Mouse (Mus musculus) megakaryocyte, embryonic 14.5 days (primary cell): ENCODE data around the gene Teddm2. TPM values are rescaled to one million over a fixed set of nuclear protein-coding genes. Genes with fewer than 3 reads are reported as not detected.

Experiments
- H3K27me3 ChIP-seq: replicated peaks from 2 replicates; pipeline ENCODE3; 2012; ENCODE audit warnings: inconsistent platforms
- H3K36me3 ChIP-seq: replicated peaks from 2 replicates; pipeline ENCODE3; 2012; ENCODE audit warnings: low read length, inconsistent platforms, mixed read lengths
- H3K4me1 ChIP-seq: 2 replicates; pipeline ENCODE4 v1.6.1; 2012; ENCODE audit warnings: inconsistent platforms
- H3K4me3 ChIP-seq: replicated peaks from 2 replicates; pipeline ENCODE3; 2012; ENCODE audit warnings: moderate library complexity, mild to moderate bottlenecking, inconsistent platforms
- H3K9me3 ChIP-seq: 2 replicates; pipeline ENCODE4 v1.6.1; 2012; ENCODE audit warnings: inconsistent platforms
- FLI1 ChIP-seq: IDR thresholded peaks from 2 replicates; pipeline ENCODE4 v1.6.1; 2012; ENCODE audit warnings: low read length, inconsistent platforms, mixed read lengths
- GATA1 ChIP-seq: IDR thresholded peaks from 3 replicates; pipeline ENCODE4 v1.6.1; 2012; ENCODE audit warnings: mixed read lengths, low read length, inconsistent platforms, borderline replicate concordance
- polyA plus RNA-seq: library from polyadenylated mRNA; stranded (reverse); fragments of >175 nt; gene quantifications from 2 replicates; pipeline ENCODE4 v1.2.3, GENCODE M21; 2012; ENCODE audit warnings: low replicate concordance; ENCODE audit not compliant: insufficient read depth

The Teddm2 gene
- polyA plus RNA-seq, 1 experiment = 0.59 TPM

DNA sequence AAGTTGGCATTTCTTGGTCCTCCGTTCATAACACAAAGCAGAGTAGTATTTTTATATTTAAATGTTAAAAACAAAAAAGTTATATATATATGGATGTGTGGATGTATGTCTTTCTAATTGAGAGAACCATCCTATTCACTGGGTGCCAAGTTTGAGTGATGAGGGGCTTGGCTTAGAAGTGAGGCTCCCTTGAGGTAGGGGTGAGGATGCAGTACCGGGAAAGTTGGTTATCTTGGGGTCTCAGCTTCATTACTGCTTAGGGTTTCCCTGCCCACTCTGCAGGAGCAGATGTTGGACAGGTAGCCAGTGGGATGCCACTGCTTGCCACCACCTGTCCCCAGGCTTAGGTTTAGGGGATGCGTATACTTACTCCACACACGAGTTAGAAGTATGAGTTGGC, 8.7 kb upstream of the Teddm2 start:
- Histone ChIP-seq H3K36me3 (peaks cover 68% of the 10 kb centered on the region), H3K27me3 (no peaks in the 10 kb centered on the region), H3K4me1 (peaks cover 4% of the 10 kb centered on the region; the same call in 1 of the 2 replicates), H3K9me3 (no peaks in the 10 kb centered on the region), H3K4me3 (no peak overlapping the region)
- no peak for TF ChIP-seq GATA1
- TF ChIP-seq FLI1 = no peak

DNA sequence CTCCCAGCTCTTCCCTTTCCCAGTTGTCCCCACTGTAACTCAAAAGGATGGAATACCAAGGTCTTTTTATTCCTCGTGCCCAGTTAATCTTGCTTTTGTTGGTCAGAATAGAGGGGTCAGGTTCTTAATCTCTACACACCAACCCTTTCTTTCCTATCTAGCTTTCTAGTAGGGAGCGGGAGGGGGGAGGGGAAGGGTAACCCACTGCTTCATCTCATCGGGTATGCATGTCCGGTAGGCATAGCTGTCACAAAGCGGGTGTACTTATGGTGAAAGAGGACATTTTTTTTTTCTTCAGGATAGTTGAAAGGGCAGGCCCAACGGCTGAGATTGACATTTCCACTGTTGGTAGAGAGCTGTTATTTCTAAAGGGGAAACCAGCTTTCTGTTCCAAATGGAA, 8.2 kb upstream of the Teddm2 start:
- peaks cover 4% of the 10 kb centered on the region; the same call in 1 of the 2 replicates for H3K4me1 ChIP-seq
- H3K36me3 ChIP-seq = peaks cover 73% of the 10 kb centered on the region
- no peaks in the 10 kb centered on the region for H3K27me3 ChIP-seq
- no peak for TF ChIP-seq GATA1
- TF ChIP-seq FLI1 = no peak
- H3K4me3 ChIP-seq = no peak overlapping the region
- H3K9me3 ChIP-seq = no peaks in the 10 kb centered on the region

DNA sequence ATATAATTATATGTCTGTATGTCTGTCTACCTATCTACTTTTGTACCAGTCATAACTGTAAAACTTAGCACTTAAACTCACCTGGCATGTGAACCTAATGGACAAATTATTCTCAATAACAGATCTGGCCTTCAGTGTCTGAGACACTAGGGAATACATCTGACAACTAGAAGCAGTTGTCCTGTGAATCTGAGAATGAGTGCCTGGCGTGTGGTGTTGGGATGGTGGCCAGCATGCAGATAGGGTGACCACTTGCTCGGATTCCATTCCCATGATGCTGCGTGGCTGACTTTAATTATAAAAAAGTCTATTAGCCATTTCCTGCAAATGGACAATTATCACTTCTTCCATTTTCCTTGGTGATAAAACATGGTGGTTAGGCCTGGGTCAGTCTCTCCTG, 5.9 kb upstream of the Teddm2 start:
- TF ChIP-seq GATA1 (no peak), FLI1 (no peak)
- Histone ChIP-seq H3K4me1 (peaks cover 19% of the 10 kb centered on the region), H3K36me3 (peaks cover 81% of the 10 kb centered on the region), H3K4me3 (no peak overlapping the region), H3K9me3 (no peaks in the 10 kb centered on the region), H3K27me3 (peaks cover under 1% of the 10 kb centered on the region)

DNA sequence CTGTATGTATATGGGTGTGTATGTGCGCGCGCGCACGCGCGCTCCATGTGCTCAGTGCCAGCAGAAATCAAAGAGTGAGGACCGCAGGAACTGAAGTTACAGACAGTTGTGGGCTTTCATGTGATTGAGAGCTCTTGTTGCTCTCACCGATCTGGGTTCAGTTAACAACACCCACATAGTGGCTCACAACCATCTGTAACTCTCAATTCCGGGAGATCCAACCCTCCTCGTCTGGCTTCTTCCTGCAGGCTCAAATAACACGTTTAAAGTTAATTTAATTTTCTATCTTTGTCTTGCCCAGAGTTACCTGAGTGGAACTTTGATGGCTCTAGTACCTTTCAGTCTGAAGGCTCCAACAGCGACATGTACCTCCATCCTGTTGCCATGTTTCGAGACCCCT, 4.2 kb upstream of the Teddm2 start:
- no peak for TF ChIP-seq GATA1
- TF ChIP-seq FLI1 = no peak
- peaks cover 68% of the 10 kb centered on the region for H3K36me3 ChIP-seq

DNA sequence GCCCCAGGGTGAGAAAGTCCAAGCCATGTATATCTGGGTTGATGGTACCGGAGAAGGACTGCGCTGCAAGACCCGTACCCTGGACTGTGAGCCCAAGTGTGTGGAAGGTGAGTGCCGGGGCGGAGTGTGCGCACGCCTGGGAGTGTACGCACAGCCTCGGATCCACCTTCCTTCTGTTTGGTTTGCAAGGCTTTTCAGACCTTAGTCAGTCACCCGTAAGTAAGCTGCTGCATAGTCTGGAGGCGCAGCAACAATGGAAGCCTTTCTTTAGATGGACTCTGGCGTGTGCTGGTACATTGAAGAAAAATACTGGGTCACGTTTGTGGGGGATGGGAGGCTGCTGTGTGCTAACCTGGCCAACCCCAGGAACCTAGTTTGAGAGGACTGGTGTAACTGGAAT, 3.0 kb upstream of the Teddm2 start:
- Histone ChIP-seq H3K36me3 (peaks cover 58% of the 10 kb centered on the region), H3K27me3 (peaks cover 20% of the 10 kb centered on the region), H3K4me3 (peak overlapping the region; percentile 47)

More for the DNA sequence above, 4.2 kb upstream of the Teddm2 start:
- Histone ChIP-seq H3K4me1 (peaks cover 22% of the 10 kb centered on the region), H3K9me3 (no peaks in the 10 kb centered on the region), H3K4me3 (no peak overlapping the region), H3K27me3 (peaks cover 7% of the 10 kb centered on the region)

DNA sequence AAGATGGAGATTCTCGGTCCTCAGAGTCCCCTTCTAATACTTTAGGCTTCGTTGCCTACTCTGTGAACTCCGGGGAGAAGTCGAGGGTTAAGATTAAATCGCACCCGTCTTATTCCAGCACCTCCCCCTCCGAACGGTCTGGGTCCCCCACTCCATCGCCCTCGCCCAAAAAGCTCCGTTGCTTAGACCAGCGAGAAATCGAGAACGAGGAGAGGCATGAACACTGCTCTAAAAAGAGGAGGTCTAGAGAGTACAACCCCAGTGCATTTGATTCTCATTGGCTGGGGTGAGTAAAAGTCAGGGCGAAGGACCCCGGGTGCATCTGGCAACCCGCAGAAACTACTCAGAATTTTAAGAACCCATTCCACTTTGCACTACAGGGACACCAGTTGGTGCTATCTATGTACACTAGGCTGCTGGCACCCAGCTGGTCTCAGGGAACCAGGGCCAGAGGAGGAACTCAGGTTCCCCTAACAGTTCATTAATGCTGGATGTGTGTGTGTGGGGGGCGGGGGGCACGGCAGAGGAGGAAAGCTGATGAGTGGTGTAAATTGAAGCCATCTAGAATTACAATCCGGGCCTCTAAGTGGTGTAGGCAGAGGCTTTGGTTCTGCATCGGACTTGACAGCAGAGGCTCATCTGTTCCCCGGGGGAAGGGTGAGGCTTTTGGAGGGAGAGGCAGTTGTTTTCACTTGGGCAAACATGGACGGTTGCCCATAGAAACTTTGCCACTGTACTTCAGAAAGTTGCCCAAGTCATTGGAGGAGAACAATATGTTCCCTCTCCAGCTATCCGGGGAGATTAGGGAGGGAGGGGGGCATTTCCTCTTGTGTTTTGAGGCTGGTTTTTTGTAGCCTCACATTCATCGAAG, 1.1 kb upstream of the Teddm2 start:
- H3K36me3 ChIP-seq = peaks cover 39% of the 10 kb centered on the region
- no peaks in the 10 kb centered on the region for H3K9me3 ChIP-seq
- no peak for TF ChIP-seq FLI1
- TF ChIP-seq GATA1 = no peak
- peak overlapping the region; percentile 100 for H3K4me3 ChIP-seq
- H3K4me1 ChIP-seq = peaks cover 32% of the 10 kb centered on the region
- peaks cover 37% of the 10 kb centered on the region for H3K27me3 ChIP-seq

More for the DNA sequence above, 3.0 kb upstream of the Teddm2 start:
- Histone ChIP-seq H3K9me3 (no peaks in the 10 kb centered on the region), H3K4me1 (peaks cover 32% of the 10 kb centered on the region)
- TF ChIP-seq FLI1 (no peak), GATA1 (no peak)

DNA sequence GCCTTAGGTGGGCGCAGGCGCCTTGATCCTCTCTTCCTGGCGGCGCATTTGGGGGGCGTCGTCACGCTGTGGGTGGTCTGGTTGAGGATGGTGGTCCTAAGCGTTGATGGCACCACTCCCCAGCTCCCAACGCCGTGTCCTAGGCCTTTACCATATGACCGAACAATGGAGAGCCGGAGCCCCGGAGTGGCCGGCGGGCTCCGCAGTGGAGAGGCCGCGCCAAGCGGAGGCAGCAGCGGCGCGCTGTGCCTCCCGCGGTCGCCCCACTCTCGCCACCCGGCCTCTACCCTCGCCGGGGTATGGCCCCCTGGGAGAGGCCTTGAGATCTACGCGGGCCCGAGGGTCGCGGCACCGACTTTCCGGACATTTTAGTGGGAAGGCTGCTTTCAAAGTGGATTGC, 353 bp upstream of the Teddm2 start:
- no peaks in the 10 kb centered on the region for H3K9me3 ChIP-seq
- peaks cover 33% of the 10 kb centered on the region for H3K36me3 ChIP-seq
- no peak for TF ChIP-seq GATA1
- no peak for TF ChIP-seq FLI1
- H3K4me3 ChIP-seq = peak overlapping the region; percentile 100
- peaks cover 41% of the 10 kb centered on the region for H3K27me3 ChIP-seq
- peaks cover 32% of the 10 kb centered on the region for H3K4me1 ChIP-seq

DNA sequence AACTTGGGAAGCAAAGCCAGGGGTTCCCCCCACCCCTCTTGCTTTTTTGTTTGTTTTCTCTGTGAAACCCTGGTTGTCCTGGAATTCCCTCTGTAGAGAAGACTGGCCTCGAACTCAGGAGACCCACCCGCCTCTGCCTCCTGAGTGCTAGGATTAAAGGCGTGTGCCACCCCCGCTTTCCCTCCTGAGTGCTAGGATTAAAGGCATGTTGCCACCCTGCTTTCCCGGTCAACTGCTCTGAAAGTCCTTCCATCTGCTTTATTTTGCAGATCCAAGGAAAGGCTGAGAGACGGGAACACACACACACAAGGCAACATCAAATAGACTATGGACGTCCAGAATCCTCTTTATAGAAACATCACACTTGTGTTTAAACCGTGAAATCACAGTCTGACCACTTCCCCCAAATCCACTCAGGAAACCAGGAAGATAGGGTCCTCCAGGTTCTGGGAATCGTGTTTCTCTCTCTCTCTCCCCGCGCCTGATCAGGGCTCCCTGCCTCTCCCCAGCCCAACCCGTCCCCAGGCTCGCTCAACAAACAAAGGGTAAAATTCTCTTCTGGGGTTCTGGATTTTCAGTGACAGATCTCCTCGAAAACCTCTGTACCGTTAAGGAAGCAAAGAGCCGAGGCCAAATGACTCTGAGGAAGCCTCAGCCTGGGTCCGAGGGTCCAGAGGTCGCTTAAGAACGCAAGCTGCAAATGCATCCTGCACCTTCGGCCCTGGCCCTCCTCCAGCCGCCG, 868 bp downstream of the Teddm2 start:
- Histone ChIP-seq H3K27me3 (peaks cover 41% of the 10 kb centered on the region), H3K4me1 (peaks cover 38% of the 10 kb centered on the region), H3K4me3 (peak overlapping the region; percentile 100), H3K9me3 (no peaks in the 10 kb centered on the region), H3K36me3 (peaks cover 21% of the 10 kb centered on the region)
- TF ChIP-seq FLI1 = no peak
- no peak for TF ChIP-seq GATA1

DNA sequence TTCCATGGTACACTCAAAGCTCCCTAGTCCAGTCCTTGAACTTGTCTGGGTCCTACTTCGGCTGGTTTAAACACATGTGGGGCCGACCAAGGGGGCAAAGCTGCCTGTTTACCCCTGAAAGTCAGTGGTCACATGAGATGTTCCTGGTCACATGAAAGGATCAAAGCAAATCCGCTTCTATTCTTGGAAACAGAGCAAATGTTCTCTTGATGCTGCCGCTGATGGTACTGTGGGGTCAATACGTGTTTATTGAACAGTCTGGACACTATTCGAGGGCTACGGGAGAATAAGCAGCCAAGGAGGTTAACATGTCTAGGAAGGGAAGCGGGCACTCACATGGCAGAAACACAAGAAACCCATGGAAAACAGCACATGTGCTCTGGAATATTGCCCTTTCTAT, 2.8 kb downstream of the Teddm2 start:
- Histone ChIP-seq H3K36me3 (peaks cover 2% of the 10 kb centered on the region), H3K4me1 (peaks cover 37% of the 10 kb centered on the region), H3K4me3 (no peak overlapping the region), H3K9me3 (no peaks in the 10 kb centered on the region), H3K27me3 (peaks cover 54% of the 10 kb centered on the region)
- TF ChIP-seq FLI1 = no peak
- no peak for TF ChIP-seq GATA1

DNA sequence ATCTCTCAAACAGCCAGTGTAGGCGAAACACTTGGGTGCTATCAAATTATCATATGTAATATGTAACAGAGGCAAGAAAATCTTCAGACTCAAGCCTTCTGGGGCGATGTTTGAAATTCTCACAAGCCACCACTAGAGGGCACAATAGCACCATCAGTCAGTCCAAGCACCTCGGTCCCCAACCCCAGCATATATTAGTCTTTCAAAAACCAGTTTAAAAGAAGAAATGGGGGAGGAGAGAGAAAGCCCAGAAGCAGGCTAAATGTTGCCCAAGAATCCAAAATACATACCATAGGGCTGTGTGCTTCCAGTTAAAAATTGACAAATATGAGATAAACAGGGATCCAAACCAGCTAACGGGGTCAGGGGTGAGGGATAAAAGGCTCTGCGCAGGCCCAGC, 5.0 kb downstream of the Teddm2 start:
- H3K27me3 ChIP-seq = peaks cover 67% of the 10 kb centered on the region
- H3K4me3 ChIP-seq = no peak overlapping the region
- H3K4me1 ChIP-seq = peaks cover 32% of the 10 kb centered on the region
- TF ChIP-seq GATA1 (no peak), FLI1 (no peak)
- H3K9me3 ChIP-seq = no peaks in the 10 kb centered on the region
- no peaks in the 10 kb centered on the region for H3K36me3 ChIP-seq
